Mouse (Mus musculus) kidney, adult 2 months (tissue): ENCODE data around the gene Gm38431. TPM values are rescaled to one million over a fixed set of nuclear protein-coding genes. Genes with fewer than 3 reads are reported as not detected.
A peak's percentile ranks its signal among the peaks of the same experiment; 100 is the strongest.

Experiments used
- DNase-seq: peaks from one replicate; pipeline ENCODE4 v3.0.0; 2021
- H3K27ac ChIP-seq: fragments of 200-500 bp; 2 replicates; pipeline ENCODE4 v1.5.1; 2012; ENCODE audit warnings: low read depth, low read length, control low read depth, inconsistent platforms; ENCODE audit not compliant: insufficient read depth
- H3K27me3 ChIP-seq: fragments of 200-500 bp; replicated peaks from 2 replicates; pipeline ENCODE4 v1.6.1; 2012; ENCODE audit warnings: mild to moderate bottlenecking, moderate library complexity, low read length, inconsistent platforms; ENCODE audit not compliant: control insufficient read depth, insufficient read depth
- H3K36me3 ChIP-seq: fragments of 200-500 bp; 2 replicates; pipeline ENCODE4 v1.6.1; 2012; ENCODE audit warnings: mild to moderate bottlenecking, moderate library complexity, low read length, inconsistent platforms; ENCODE audit not compliant: control insufficient read depth, insufficient read depth
- H3K4me1 ChIP-seq: fragments of 200-500 bp; 2 replicates; pipeline ENCODE4 v1.6.1; 2011; ENCODE audit warnings: low read length; ENCODE audit not compliant: control insufficient read depth, insufficient read depth
- H3K4me3 ChIP-seq: fragments of 200-500 bp; 2 replicates; pipeline ENCODE4 v1.5.1; 2011; ENCODE audit warnings: mild to moderate bottlenecking, low read depth, low read length, control low read depth; ENCODE audit not compliant: insufficient read depth
- CTCF ChIP-seq: fragments of 200-500 bp; conservative IDR thresholded peaks from 2 replicates; pipeline ENCODE4 v1.5.1; 2011; ENCODE audit warnings: low read depth, mild to moderate bottlenecking, control low read depth, low read length, moderate library complexity, mixed read lengths; ENCODE audit not compliant: insufficient read depth, insufficient read length
- POLR2A ChIP-seq: fragments of 200-500 bp; IDR thresholded peaks from one replicate; pipeline ENCODE4 v1.6.1; 2011; ENCODE audit warnings: low read depth, low read length, control low read depth
- WGBS: fragments of 180-500 bp; shearing (Covaris S2); methylation state at CpG from one replicate; pipeline ENCODE4 v1.1.7; 2018; 5-methylcytosine and 5-hydroxymethylcytosine counted together
- polyA plus RNA-seq: library from polyadenylated mRNA; depleted of rRNA; stranded (reverse); fragments of >200 nt; gene quantifications from 2 replicates; pipeline ENCODE4 v1.2.3, GENCODE M21; 2012

Gene Gm38431
- polyA plus RNA-seq, 1 experiment = 1.1 TPM

DNA sequence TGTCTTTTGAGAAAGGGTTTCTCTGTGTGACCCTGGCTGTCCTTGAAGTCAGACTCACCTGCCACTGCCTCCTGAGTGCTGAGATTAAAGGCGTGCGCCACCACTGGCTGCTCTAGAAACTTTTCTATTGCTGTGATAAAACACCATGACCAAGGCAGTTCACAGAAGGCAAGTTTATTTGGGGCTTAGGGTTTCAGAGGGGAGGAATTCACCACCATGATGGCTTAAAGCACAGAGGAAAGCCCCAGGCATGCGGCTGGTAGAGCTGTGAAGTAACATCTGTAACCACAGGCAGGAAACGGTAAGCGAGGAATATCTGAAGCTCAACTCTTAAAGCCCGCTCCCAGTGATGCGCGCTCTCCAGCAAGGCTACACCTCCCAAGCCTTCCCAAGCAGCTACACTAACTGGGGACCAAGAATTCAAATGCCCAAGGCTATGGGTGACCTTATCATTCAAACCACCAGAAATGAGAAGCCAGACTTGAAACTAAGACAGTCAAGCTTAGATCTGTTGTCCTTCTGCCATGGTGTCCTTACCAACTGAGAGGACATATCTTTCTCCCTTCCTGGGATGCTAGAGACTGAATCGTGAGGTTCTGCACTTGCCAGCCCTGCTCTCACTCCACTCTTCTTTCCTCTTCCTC lies 41.4 kb upstream of the Gm38431 start:
- Histone ChIP-seq H3K4me1 (peaks cover 10% of the 10 kb centered on the region), H3K27ac (no peak overlapping the region)
- no peak for DNase-seq

DNA sequence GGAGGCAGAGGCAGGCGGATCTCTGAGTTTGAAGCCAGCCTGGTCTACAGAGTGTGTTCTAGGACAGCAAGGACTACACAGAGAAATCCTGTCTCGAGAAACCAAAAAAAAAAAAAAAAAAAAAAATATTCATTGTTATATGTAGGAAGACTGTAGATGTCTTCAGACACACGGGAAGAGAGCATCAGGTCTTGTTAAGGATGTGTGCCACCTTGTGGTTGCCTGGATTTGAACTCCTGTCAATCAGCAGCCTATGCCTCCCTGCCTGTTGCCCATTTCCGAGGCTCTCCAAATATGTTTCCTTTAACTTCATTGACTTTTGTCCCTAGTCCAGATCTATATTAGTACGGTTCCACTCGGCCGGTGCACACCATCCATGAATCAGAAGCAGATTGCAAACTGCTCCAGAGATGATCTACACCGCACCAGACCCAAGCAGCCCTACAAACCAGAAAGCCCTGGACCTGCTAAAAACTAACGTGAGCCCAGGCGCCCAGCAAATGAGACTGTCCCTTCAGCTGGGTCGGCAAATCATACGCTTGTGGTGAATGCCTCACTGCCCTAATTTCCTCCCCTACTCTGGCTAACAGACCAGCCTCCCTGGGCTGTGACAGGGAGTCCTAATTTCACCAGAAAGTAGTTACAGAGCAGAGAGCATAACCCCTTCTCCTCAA lies 40.4 kb upstream of the Gm38431 start:
- Histone ChIP-seq H3K36me3 (no peaks in the 10 kb centered on the region), H3K4me3 (no peak overlapping the region), H3K4me1 (peaks cover 10% of the 10 kb centered on the region), H3K27me3 (no peaks in the 10 kb centered on the region), H3K27ac (no peak overlapping the region)
- 68% methylated on average over 12 of the region's 12 CpGs for WGBS
- peak; percentile 42 for TF ChIP-seq CTCF
- no peak for TF ChIP-seq POLR2A
- DNase-seq = peak; percentile 44

More for the DNA sequence above, 41.4 kb upstream of the Gm38431 start:
- 70% methylated on average over 9 of the region's 9 CpGs for WGBS
- no peaks in the 10 kb centered on the region for H3K27me3 ChIP-seq
- H3K36me3 ChIP-seq = no peaks in the 10 kb centered on the region
- no peak for TF ChIP-seq CTCF
- no peak for TF ChIP-seq POLR2A
- no peak overlapping the region for H3K4me3 ChIP-seq

DNA sequence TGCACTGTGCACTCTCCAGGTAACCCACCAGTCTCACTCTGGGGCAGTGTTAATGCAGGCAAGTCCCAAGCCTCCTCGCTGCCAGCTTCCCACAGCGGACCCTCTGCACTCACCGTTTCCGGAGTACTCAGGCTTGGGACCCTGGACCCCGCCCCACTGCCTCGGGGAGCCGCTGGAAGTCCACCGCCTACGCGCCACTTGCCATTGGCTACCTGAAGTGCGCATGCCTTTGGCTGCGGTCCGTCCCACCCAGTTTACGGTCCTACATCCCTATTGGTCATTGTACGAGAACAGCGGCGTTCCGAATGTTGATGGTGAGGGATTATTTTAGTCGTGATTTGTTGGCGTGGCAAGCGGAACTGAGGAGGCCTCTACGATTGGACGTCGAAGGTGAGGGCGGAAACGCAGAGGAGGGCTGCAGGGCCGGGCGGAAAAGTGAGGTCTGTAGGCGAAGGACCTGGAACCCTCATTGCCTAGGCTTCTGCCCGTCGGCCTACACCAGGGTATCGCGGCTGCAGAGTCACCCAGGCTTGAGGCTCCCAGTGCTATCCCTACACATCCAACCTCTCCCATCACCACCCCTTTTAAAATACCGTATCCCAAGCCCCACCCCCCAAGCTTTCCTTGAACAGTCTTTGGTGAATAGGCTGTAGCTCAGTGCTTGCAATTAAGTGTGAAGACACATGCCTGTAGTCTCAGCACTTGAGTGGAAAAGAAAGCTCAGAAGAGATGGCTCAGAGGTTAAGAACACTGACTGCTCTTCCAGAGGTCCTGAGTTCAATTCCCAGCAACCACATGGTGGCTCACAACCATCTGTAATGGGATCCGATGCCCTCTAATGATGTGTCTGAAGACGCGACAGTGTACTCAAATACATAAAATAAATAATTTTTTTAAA lies 39.5 kb upstream of the Gm38431 start, which contains the start of gene Tyk2:
Gene Tyk2, minus strand, starts transcription at position 185 of the 898 bp plus-strand sequence.
- DNase-seq = peak; percentile 98
- Histone ChIP-seq H3K4me1 (peaks cover 10% of the 10 kb centered on the region), H3K36me3 (no peaks in the 10 kb centered on the region), H3K4me3 (peak within 1 kb of the TSS; percentile 67), H3K27ac (peak within 1 kb of the TSS; percentile 28; the same call in 1 of the 2 replicates), H3K27me3 (no peaks in the 10 kb centered on the region)
- WGBS = 6% methylated on average over 37 of the region's 37 CpGs
- TF ChIP-seq POLR2A (peak; percentile 40), CTCF (no peak)

DNA sequence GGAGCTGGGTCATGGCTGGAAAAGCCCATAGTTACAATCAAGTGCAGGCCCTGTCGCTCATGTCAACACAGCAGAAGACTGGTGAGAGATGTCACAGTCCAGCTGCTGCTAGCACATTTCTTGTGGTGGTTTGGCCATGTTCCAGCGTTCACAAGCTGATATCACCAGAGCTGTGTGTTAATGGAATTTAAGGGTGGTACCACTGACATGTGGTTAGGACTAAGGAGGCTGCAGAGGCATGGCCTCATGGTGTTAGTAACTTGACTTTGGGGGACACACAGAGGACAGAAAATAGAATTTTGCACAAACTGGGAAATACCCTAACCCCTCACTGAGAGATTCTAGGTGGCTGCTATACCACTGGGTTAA lies 34.4 kb upstream of the Gm38431 start:
- Histone ChIP-seq H3K36me3 (no peaks in the 10 kb centered on the region), H3K27me3 (no peaks in the 10 kb centered on the region), H3K4me3 (no peak overlapping the region), H3K4me1 (peaks cover 4% of the 10 kb centered on the region; the same call in 1 of the 2 replicates), H3K27ac (no peak overlapping the region)
- TF ChIP-seq POLR2A (no peak), CTCF (no peak)
- 54% methylated on average over 2 of the region's 2 CpGs for WGBS
- no peak for DNase-seq

DNA sequence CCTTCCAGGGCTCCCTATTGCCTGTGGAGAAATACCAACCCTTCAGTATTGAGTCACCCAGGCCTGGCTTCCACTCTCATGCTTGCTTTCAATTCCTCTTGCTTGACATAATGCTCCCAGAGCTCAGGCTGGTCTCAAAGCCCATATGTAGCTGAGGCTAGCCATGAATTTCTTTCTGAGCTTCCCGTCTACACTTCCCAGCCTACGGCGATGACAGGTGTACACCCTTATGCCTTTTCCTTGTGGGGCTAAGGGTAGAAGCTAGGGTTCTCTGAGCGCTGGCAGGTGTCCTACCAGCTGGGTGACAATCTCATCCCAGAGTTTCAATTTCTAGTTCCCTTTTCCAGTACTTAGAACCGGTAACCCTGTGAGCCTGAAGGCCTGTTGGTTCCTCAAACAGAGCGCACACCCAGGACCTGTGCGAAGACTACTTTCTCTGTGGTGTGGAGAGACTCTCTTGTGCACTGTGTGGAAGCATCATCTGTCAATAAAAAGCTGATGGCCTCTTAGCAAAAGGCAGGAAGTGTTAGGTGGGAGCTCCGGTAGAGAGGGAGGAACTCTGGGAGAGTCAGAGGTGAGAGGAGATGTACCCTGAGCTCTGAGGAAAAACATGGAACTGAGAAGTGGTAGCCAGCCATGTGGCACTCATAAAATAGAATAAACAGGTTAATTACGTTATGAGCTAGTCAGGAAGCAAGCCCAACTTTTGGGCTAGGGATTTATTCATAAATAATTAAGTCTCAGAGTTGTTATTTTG lies 33.9 kb upstream of the Gm38431 start:
- Histone ChIP-seq H3K27ac (no peak overlapping the region), H3K4me1 (peaks cover 4% of the 10 kb centered on the region; the same call in 1 of the 2 replicates), H3K27me3 (no peaks in the 10 kb centered on the region), H3K36me3 (no peaks in the 10 kb centered on the region), H3K4me3 (no peak overlapping the region)
- DNase-seq = no peak
- 84% methylated on average over 9 of the region's 9 CpGs for WGBS
- TF ChIP-seq POLR2A (no peak), CTCF (no peak)

DNA sequence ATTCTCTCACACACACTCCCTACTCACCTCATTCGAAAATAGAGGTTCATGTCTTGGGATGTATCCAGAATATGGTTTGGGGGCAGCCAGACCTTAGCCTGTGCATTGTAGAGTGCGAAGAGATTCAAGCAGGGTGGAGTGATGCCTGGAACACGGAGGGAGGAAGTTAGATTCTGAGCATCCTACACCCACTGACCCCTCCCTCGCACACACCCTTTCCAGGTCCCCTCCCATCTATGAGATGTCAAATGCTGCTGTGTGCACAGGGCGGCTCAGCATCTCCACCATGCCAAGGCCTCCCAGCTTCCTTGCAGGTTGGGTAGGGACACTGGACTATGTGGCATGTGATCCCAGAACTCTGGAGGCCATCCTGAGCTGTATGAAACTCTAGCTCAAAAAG lies 33.0 kb upstream of the Gm38431 start:
- no peaks in the 10 kb centered on the region for H3K36me3 ChIP-seq
- DNase-seq = no peak
- no peaks in the 10 kb centered on the region for H3K27me3 ChIP-seq
- H3K4me1 ChIP-seq = no peaks in the 10 kb centered on the region
- H3K4me3 ChIP-seq = no peak overlapping the region
- 84% methylated on average over 5 of the region's 5 CpGs for WGBS
- no peak for TF ChIP-seq POLR2A
- TF ChIP-seq CTCF = no peak
- no peak overlapping the region for H3K27ac ChIP-seq
